Mouse (Mus musculus): ENCODE data around the gene Dnajc15.

GRCm38 (mm10) chr14:77817561-77817960 lies 57.4 kb downstream of the Dnajc15 start:
- TF ChIP-seq CTCF (IDR thresholded peaks at IDR 0.05; ENCODE audit: borderline replicate concordance, extremely low read depth, insufficient read depth, insufficient read length) (no peak), POLR2A (IDR thresholded peaks at IDR 0.05; ENCODE audit: borderline replicate concordance, extremely low read depth, insufficient read depth, insufficient read length, poor library complexity, severe bottlenecking) (no peak)
